Mouse (Mus musculus) layer of hippocampus, adult 8-10 months (tissue): ENCODE measurements around the gene Fgfr2. TPM values are rescaled to one million over a fixed set of nuclear protein-coding genes. Genes with fewer than 3 reads are reported as not detected.

Experiments
- DNase-seq, 2 experiments: peaks; one replicate each; pipeline ENCODE4 v3.0.0; 2022; ENCODE audit warnings: low spot score in 2 of 2
- total RNA-seq, 4 experiments: library from RNA; stranded (reverse); gene quantifications; 2 replicates each; pipeline ENCODE4 v1.2.4; 2022

Gene Fgfr2
- total RNA-seq, 4 experiments from 2014 or later = 60.7 to 72.9 (median 65.8) TPM

- DNase-seq = peak; percentile 73 to 83
Observed at GRCm38 (mm10) chr7:132284795-132285194, 838.4 kb downstream of the Fgfr2 start.

GRCm38 (mm10) chr7:132284048-132284737 lies 839.0 kb downstream of the Fgfr2 start:
- DNase-seq = peak; percentile 35 to 63

- DNase-seq = no peak
Observed at GRCm38 (mm10) chr7:132282576-132282975, 840.6 kb downstream of the Fgfr2 start.

GRCm38 (mm10) chr7:132282161-132282560 lies 841.0 kb downstream of the Fgfr2 start:
- no peak for DNase-seq

GRCm38 (mm10) chr7:132281753-132282152 lies 841.4 kb downstream of the Fgfr2 start:
- DNase-seq = peak in 1 of 2 experiments; percentile 32

- no peak for DNase-seq
Observed at GRCm38 (mm10) chr7:132278658-132279057, 844.5 kb downstream of the Fgfr2 start.

GRCm38 (mm10) chr7:132276287-132276686 lies 846.9 kb downstream of the Fgfr2 start:
- no peak for DNase-seq

GRCm38 (mm10) chr7:132273741-132274513 lies 849.2 kb downstream of the Fgfr2 start:
- no peak for DNase-seq

GRCm38 (mm10) chr7:132272984-132273383 lies 850.2 kb downstream of the Fgfr2 start:
- no peak for DNase-seq

- no peak for DNase-seq
Observed at GRCm38 (mm10) chr7:132270364-132270763, 852.8 kb downstream of the Fgfr2 start.

GRCm38 (mm10) chr7:132269661-132270060 lies 853.5 kb downstream of the Fgfr2 start:
- no peak for DNase-seq

GRCm38 (mm10) chr7:132267721-132268498 lies 855.2 kb downstream of the Fgfr2 start:
- DNase-seq = no peak

- DNase-seq = peak in 1 of 2 experiments; percentile 50
Observed at GRCm38 (mm10) chr7:132264763-132265162, 858.4 kb downstream of the Fgfr2 start.

- DNase-seq = no peak
Observed at GRCm38 (mm10) chr7:132263186-132263585, 860.0 kb downstream of the Fgfr2 start.

- DNase-seq = no peak
Observed at GRCm38 (mm10) chr7:132262696-132263095, 860.5 kb downstream of the Fgfr2 start.

GRCm38 (mm10) chr7:132261885-132262284 lies 861.3 kb downstream of the Fgfr2 start:
- DNase-seq = no peak

- DNase-seq = no peak
Observed at GRCm38 (mm10) chr7:132260632-132261031, 862.5 kb downstream of the Fgfr2 start.

- no peak for DNase-seq
Observed at GRCm38 (mm10) chr7:132258817-132259216, 864.3 kb downstream of the Fgfr2 start.

GRCm38 (mm10) chr7:132258216-132258615 lies 864.9 kb downstream of the Fgfr2 start:
- DNase-seq = no peak

GRCm38 (mm10) chr7:132253513-132253912 lies 869.6 kb downstream of the Fgfr2 start:
- DNase-seq = peak; percentile 74 to 79

GRCm38 (mm10) chr7:132253078-132253477 lies 870.1 kb downstream of the Fgfr2 start:
- no peak for DNase-seq
